Comparison of ENCODE assay signal across 9 mouse cellular contexts in genomic region chr3:39460183-39460888, GRCm38 (mm10).
DNase-seq lines count a peak whose midpoint lies in the region; ATAC-seq lines count a peak whose summit lies in the region.
"Had no signal": no experiment of that assay in that cellular context is flagged by ENCODE, and none has a peak within 500 bp of the region (broad histone marks: within the 10 kb centered on the region; RNA-seq: fewer than 3 reads in every experiment).

No protein-coding gene starts in this region.

- intact Hi-C loops in heart, postnatal 10 days (cut with DNase I) = no loop called here

- ATAC-seq in megakaryocyte progenitor cell, adult 5-6 weeks (replicated peaks; ENCODE audit: poor library complexity) = no peak
- ATAC-seq: liver, embryonic 12.5 days had no signal

- DNase-seq in cerebellum, postnatal 10 days = peak; percentile 60 to 75
- DNase-seq in cerebellum, adult 11 months = no peak
- peak; percentile 13 to 23 for DNase-seq in layer of hippocampus, postnatal 10 days (ENCODE audit: low spot score in 2 of 2)
- DNase-seq in layer of hippocampus, adult 11-12 months (ENCODE audit: low spot score) = no peak
- DNase-seq in heart, postnatal 10 days = peak; percentile 16 to 26
- DNase-seq in neural tube, embryonic 10.5 days (ENCODE audit: extremely low spot score, low spot score) = peak; percentile 35
- no peak for DNase-seq in urinary bladder, postnatal 25 days (ENCODE audit: low spot score)

Comparison
In these comparisons a context has a peak if more than half of its experiments do, and no peak if none do; other contexts are left out.
1. DNase-seq: peak in cerebellum, postnatal 10 days (2 of 2), layer of hippocampus, postnatal 10 days (2 of 2), heart, postnatal 10 days (2 of 2) and neural tube, embryonic 10.5 days (single experiment); none in cerebellum, adult 11 months (single experiment), layer of hippocampus, adult 11-12 months (single experiment) and urinary bladder, postnatal 25 days (single experiment).